Mouse (Mus musculus): ENCODE data around the gene Olfr575. TPM values are rescaled to one million over a fixed set of nuclear protein-coding genes. Genes with fewer than 3 reads are reported as not detected.

Gene Olfr575
- total RNA-seq (2021) = not detected
- long read RNA-seq, experiment 1 = 0 reads
- long read RNA-seq, experiment 2 = 0 reads

DNA sequence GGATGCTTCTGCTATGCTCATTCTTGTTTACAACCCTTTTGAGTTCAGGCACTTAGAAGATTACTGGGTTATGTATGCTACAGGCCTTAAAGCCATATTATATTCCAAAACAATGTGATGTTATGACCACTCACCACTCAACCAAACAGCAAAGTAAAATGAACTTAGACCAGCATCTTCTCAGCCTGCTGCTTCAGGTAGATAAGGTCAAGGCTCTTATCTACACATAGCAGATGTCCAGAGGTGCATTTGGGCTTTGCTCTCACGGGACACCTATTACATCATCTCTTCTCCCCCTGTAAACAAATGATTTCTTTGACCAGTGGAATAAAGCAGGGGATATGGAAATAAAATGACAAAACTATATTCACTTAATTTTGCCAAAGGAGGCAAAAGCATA is at the start of gene Olfr575:
Gene Olfr575 (minus strand): TSS at position 183 of the 400 bp plus-strand sequence.
- DNase-seq (ENCODE audit: low spot score in 2 of 2) = no peak

DNA sequence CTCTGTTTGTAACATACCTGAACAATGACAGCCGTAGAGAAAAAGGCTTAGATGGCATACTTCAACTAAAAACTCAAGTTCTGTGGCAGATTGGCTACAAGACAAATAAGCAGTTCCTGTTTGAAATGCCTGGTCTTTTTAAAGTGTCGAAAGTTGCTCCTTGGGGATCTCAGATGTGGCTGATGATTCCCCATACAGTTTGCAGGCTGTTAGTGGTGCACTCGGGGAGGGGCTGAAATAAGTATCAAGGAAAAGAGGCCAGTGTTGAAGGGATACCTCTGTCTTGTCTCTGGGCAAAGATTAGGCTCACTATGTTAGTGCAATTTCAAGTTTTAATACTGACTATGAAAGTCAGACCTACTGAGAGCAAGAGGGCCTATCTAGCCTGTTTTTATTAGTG is 30.6 kb upstream of the Olfr575 start, which contains the start of gene Olfr578:
Gene Olfr578 (minus strand): TSS at position 101 of the 400 bp plus-strand sequence.
- DNase-seq (ENCODE audit: low spot score in 2 of 2) = no peak

DNA sequence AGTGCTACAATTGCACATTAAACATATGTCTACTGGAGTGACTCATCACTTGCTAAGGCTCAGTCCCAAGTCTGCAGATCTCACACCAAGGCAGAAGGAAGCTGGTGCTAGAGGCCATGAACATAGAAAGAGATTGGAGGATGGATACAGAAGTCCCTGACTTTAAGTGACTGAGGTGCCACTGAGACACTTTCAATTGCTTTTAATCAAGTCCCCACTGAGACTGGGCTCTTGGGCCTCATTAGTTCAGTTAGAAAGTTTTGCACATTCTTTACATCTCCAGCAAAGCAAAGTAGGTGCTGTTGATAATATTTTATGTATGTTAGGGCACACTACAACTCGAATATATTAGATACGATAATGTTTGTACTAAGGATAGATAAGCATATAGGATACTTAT is 17.3 kb upstream of the Olfr575 start, which contains the start of gene Olfr577:
Gene Olfr577 (minus strand): TSS at position 101 of the 400 bp plus-strand sequence.
- no peak for DNase-seq (ENCODE audit: low spot score in 2 of 2)

DNA sequence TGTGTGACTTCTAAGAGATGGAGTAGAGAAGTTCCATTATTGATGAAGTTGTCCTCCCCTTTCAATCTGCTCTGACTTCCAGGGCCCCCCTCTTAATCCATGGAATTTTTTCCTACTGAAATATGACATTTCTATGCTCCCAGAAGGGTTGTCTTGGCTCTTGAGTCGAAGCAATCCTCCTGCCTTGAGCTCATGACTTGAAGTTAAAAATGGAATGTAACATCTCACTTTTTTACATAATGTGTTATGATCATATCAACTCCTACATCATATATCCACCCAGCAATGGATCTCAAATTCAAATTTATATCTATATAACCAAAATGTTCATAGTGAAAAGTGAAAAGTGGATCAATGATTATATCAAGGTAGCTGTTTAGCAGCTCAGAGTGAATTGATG is 15.8 kb upstream of the Olfr575 start:
- no peak for DNase-seq (ENCODE audit: low spot score in 2 of 2)

DNA sequence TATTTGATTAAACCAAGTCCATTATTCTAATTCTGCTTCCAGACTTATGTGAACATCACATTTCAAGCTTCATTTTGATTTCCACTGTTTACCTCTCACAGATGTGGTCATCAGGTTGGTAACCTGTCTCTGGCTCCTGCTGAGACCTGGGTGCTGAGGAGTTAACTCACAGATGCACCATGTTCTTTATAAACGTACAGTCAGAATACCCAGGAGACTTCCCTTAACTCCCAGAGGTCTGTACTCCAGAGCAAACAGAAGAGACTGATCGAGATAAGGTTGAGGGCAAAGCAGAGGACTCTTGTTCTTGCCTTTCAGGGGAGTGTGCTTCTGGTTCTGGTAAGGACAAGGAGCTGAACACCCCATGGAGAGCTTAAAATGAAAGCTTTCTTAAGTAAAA is 3.8 kb upstream of the Olfr575 start, which contains the start of gene Olfr576:
Gene Olfr576 (plus strand): TSS at position 301 of the 400 bp plus-strand sequence.
- DNase-seq (ENCODE audit: low spot score in 2 of 2) = no peak

DNA sequence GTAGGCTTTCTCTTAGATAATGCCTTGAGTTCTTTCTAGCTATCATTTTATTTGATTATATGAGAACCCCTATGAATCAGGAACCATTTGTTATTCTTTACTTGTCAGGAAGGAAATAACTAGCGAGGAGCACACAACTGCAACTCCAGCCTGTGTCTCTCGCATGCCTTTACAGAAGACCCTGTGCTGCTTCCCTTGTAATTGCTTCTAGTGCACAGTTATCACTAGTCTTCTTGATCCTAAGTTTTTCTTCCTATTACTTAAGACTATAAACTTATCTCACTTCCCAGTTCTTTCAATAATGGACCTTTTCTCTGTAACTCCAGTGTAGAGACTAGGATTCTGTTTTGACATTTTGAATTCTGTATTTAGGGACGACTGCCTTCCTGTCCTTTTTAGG is 438 bp downstream of the Olfr575 start:
- no peak for DNase-seq (ENCODE audit: low spot score in 2 of 2)

DNA sequence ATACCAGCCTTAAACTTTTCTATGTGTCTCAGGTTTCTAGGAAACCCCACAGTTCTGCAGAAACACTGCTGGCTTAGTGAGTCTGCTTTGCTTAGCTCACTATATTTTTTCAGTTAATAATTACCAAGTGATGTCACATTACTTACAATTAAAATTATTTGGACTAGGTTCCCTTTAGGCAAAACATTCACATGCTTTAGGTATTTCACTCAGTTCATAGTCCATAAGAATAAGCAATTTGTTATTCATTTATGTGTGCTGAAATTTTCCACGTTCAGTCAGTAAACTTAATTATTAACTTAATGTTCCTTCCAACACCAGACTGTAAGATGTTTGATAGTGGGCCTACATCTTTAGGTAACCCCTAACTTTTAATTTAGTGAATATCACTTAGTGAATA is 7.8 kb downstream of the Olfr575 start:
- DNase-seq (ENCODE audit: low spot score in 2 of 2) = no peak

DNA sequence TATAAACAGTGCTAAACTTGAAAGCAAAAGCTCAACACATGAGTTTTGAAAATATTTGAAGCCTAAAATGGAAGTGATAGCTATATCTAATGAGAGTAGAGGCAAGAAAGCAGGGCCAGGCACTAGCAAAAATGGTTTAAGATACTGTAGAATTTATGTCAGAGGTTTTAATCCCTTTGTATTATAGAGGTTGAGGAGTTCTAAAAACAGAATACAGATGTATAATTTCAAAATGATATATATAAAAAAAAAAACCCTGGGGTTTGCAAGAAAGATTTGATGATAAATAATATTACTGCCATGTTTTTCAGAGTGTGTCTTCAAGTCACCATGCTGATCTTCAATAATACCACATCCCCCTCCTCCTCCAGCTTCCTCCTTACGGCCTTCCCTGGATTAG is 10.4 kb downstream of the Olfr575 start, which contains the start of gene Olfr574:
Gene Olfr574 (plus strand): TSS at position 301 of the 400 bp plus-strand sequence.
- no peak for DNase-seq (ENCODE audit: low spot score in 2 of 2)

DNA sequence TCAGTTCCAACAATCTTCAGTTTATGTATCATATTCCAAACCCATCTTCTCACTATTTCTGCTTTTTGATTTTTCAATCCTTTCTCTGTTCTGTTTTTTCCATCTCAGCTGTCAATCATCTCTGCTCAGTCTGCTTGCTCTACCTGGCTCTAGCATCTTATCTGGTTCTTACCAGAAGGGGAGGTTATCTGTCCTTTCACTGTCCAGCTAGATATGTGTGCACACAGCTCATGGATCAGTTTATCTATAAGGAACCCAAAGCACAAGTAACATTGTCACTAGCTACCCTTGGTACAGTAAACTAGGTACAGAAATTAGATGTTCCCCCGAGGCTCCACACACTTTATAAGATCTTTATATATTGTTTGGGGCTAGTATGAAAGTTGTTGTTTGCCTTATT is 15.2 kb downstream of the Olfr575 start:
- DNase-seq (ENCODE audit: low spot score in 2 of 2) = no peak

DNA sequence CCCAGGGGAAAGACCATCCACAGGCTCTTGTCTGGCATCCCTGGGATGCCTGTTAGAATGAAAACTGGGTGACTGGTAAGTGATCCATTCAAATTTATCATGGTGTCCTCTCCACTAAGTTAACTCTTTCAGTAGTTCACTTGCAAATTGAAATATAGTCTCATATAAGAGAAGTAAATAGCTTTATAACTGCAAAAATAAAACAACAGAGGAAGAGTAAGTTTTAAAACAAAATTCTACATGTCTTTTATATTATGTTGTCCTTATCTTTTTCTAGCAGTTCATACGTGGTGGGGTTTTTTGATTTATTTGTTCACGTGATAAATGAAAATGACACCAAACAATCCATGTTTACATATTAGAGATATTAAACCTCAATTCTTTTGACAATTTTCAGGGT is 16.1 kb downstream of the Olfr575 start, which contains the start of gene Olfr573-ps1:
Gene Olfr573-ps1 (minus strand): TSS at position 101 of the 400 bp plus-strand sequence.
- no peak for DNase-seq (ENCODE audit: low spot score in 2 of 2)

DNA sequence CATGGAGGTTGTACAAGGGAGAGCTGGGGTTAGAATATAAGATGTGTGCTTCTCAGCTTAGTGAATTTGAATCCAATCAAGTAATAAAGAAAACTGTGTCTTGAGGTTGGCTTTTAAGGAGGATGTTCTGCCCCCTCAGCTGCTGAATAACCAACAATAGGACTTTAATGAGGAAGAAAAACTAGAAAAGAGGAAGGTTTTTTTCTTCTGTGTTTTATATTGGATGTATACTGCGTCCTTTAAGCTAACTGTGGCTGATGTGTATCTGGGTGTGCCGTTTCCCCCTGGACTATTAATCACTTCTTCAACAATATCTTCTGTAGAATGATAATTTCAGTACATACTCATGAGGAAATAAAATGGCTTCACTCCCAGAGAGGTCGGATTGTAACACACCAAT is 31.5 kb downstream of the Olfr575 start:
- DNase-seq (ENCODE audit: low spot score in 2 of 2) = no peak

DNA sequence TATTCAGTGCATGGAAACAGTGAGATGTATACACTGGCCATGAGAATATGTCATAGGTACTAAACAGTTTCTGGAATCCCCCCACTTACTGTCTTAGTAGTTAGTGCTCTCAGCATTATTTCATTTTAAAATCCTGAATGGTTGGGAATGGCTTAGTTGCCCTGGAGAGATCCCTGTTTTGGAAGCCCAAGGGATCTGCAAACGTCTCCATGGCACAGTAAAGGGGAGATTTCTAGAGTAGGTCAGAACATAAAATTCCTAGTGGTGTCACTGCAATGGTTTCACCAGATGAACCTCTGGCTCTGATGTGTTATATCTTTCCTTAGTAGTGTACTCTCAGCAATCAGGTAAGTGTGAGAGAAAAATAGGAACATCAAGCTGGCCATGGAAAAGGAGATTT is 34.5 kb downstream of the Olfr575 start, which contains the start of gene Olfr572:
Gene Olfr572 (plus strand): TSS at position 301 of the 400 bp plus-strand sequence.
- no peak for DNase-seq (ENCODE audit: low spot score in 2 of 2)

DNA sequence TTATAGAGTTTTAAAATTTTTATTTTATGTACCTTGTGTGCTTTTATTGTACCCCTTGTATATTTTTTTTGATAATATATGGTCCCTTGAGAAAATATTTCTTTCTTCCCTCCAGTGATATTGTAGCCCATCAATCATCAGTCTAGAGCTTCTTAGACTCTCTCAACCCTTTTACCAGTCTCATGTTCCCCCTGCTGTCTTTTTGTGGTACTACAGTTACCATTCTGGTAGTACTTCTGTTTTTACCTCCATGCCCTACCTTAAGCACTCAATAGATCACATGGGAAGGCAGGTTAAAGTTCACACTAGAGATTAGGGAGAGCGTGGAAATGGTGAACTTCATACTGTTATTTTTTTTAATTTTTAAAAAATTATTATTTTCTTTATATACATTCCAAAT is 38.9 kb downstream of the Olfr575 start:
- no peak for DNase-seq (ENCODE audit: low spot score in 2 of 2)

DNA sequence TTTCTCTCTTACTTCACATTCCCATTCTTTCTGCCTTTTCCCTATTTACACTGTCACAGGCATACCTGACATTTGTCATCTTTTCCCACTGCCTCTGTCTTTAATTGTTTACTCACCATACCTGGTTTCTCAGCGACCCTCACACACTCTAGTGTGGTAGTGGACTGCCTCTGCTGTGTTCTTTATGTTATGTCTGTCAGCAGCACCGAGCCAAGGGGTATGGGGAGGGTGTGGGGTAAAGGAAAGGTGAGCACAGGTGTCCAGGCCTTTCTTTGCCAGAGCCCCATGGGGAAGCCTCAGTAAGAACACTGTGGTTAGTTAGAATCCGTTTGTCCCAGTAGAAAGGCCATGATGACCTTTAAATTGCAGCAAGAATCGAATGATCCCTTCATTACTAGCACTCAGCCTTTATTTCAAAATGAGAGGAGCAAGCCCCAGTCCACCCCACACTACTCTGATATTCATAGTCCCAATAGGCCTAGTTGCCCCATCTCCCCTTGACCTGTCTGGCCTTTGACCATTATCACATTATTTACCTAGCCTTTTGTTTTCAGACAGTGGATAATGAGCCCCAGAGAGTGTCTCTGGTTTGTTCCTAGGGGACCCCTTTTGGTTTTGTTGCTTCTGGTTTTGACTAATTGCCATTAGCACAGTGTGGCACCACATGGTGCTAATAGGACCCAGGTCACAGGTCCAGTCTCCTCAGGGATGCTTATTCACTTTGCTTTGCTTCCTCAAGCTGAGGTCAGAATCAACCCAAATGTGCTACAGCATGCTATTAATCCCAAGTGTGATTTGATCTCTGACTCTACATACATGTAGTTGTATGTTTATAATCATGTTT is 41.3 kb downstream of the Olfr575 start, which contains the start of gene Olfr571:
Gene Olfr571 (minus strand): TSS at position 505 of the 844 bp plus-strand sequence.
- DNase-seq (ENCODE audit: low spot score in 2 of 2) = no peak

DNA sequence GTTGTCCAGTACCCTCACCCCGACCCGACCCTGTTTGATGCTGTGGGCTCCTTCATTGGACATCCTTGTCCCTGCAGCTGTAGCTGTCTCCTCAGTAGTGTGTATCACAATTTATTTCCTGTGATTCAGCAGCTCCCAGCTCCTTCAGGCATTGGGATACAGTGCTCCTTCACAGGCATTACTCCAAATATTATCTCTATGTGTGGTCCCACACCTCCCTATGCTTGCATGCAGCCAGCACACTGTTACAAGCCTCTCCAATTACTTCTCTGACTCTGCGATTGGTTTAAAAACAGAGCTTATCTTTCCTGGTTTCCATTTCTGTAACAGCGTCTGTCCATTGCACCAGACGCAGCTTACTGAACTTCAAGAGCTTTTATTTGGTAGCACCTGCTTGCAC is 42.2 kb downstream of the Olfr575 start:
- no peak for DNase-seq (ENCODE audit: low spot score in 2 of 2)

DNA sequence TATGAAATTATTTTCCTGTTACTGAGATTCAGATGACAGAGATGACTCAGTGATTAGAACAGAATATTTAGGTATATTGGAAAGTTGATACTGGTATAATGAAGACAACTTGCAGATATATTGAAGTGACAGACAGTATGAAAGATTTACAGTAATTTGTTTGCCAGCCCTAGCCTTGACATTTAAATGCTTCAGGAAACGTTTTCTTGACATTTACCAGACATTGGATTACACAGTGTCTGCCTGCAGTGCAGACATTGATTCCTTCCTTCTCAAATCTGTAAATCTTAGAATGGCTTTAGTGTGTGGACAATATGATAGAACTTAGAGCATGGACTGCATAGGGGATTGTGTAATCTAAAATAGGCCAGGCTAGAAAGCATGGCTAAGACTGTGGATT is 43.3 kb downstream of the Olfr575 start:
- DNase-seq (ENCODE audit: low spot score in 2 of 2) = no peak

Other genes with a start within 250 kb of the Olfr575 start
- gene Olfr33, start 239.7 kb downstream of the Olfr575 start, total RNA-seq (2021) = not detected
- not detected for gene Olfr559, start 231.3 kb downstream of the Olfr575 start, total RNA-seq (2021)
- gene Olfr560, start 199.4 kb downstream of the Olfr575 start, total RNA-seq (2021) = under 1 TPM in 1 of 2 experiments, not detected in 1; 0.17 TPM
- 1 to 10 TPM in 1 of 2 experiments, under 1 TPM in 1; 0.83 to 1.9 TPM for gene Olfr78, start 199.3 kb downstream of the Olfr575 start, total RNA-seq (2021)
- under 1 TPM in 1 of 2 experiments, not detected in 1; 0.27 TPM for gene Olfr561, start 187.6 kb downstream of the Olfr575 start, total RNA-seq (2021)
- not detected for gene Olfr564, start 155.3 kb downstream of the Olfr575 start, total RNA-seq (2021)
- gene Olfr566, start 100.0 kb downstream of the Olfr575 start, total RNA-seq (2021) = not detected
- gene Olfr568, start 81.7 kb downstream of the Olfr575 start, total RNA-seq (2021) = not detected
- not detected for gene Olfr569, start 67.9 kb downstream of the Olfr575 start, total RNA-seq (2021)
- not detected for gene Olfr570, start 64.2 kb downstream of the Olfr575 start, total RNA-seq (2021)
- gene Olfr571, start 41.2 kb downstream of the Olfr575 start, total RNA-seq (2021) = not detected
- gene Olfr572, start 34.4 kb downstream of the Olfr575 start, total RNA-seq (2021) = not detected
- not detected for gene Olfr573-ps1, start 16.2 kb downstream of the Olfr575 start, total RNA-seq (2021)
- not detected for gene Olfr574, start 10.3 kb downstream of the Olfr575 start, total RNA-seq (2021)
- not detected for gene Olfr576, start 3.9 kb upstream of the Olfr575 start, total RNA-seq (2021)
- not detected for gene Olfr577, start 17.2 kb upstream of the Olfr575 start, total RNA-seq (2021)
- gene Olfr578, start 30.5 kb upstream of the Olfr575 start, total RNA-seq (2021) = not detected
- not detected for gene Olfr582, start 79.2 kb upstream of the Olfr575 start, total RNA-seq (2021)
- gene Olfr583, start 92.5 kb upstream of the Olfr575 start, total RNA-seq (2021) = not detected
- not detected for gene Olfr584, start 123.1 kb upstream of the Olfr575 start, total RNA-seq (2021)
- gene Olfr585, start 138.9 kb upstream of the Olfr575 start, total RNA-seq (2021) = not detected
- gene Olfr586, start 166.9 kb upstream of the Olfr575 start, total RNA-seq (2021) = not detected
- gene Olfr588-ps1, start 182.1 kb upstream of the Olfr575 start, total RNA-seq (2021) = not detected
- gene Olfr589, start 197.6 kb upstream of the Olfr575 start, total RNA-seq (2021) = not detected
- gene Olfr591, start 219.6 kb upstream of the Olfr575 start, total RNA-seq (2021) = not detected
- gene Olfr592, start 226.0 kb upstream of the Olfr575 start, total RNA-seq (2021) = not detected